Mouse (Mus musculus): ENCODE data around the gene Btbd8. TPM values are rescaled to one million over a fixed set of nuclear protein-coding genes. Genes with fewer than 3 reads are reported as not detected.

Gene Btbd8
- polyA plus RNA-seq, 1 experiment from 2014 or later, result 3.6 TPM

- Histone ChIP-seq H3K4me1 (ENCODE audit: control insufficient read depth, insufficient read depth, low read length) (no peaks in the 10 kb centered on the region), H3K36me3 (ENCODE audit: control insufficient read depth, insufficient read depth, low read length) (no peaks in the 10 kb centered on the region), H3K4me2 (no peak overlapping the region), H3K27me3 (ENCODE audit: control insufficient read depth, insufficient read depth, low read length) (no peaks in the 10 kb centered on the region), H3K9ac (ENCODE audit: low read depth, low read length) (no peak overlapping the region), H3K9me3 (replicated peaks; ENCODE audit: control insufficient read depth, low read length) (no peaks in the 10 kb centered on the region), H3K27ac (ENCODE audit: low read depth, low read length) (no peak overlapping the region), H3K4me3 (ENCODE audit: low read depth, low read length) (no peak overlapping the region)
- ATAC-seq (replicated peaks; ENCODE audit: insufficient number of reproducible peaks, low FRiP score, low TSS enrichment), result no peak
- 51% methylated on average over 7 of the region's 7 CpGs for WGBS (ENCODE audit: insufficient replicate concordance)
Observed at GRCm38 (mm10) chr5:107541696-107542095, 103.9 kb downstream of the Btbd8 start.

- Histone ChIP-seq H3K27ac (ENCODE audit: low read depth, low read length) (no peak overlapping the region), H3K4me1 (ENCODE audit: control insufficient read depth, insufficient read depth, low read length) (no peaks in the 10 kb centered on the region), H3K4me3 (ENCODE audit: low read depth, low read length) (no peak overlapping the region), H3K27me3 (ENCODE audit: control insufficient read depth, insufficient read depth, low read length) (no peaks in the 10 kb centered on the region), H3K9me3 (replicated peaks; ENCODE audit: control insufficient read depth, low read length) (no peaks in the 10 kb centered on the region), H3K4me2 (no peak overlapping the region), H3K9ac (ENCODE audit: low read depth, low read length) (no peak overlapping the region), H3K36me3 (ENCODE audit: control insufficient read depth, insufficient read depth, low read length) (peaks cover 4% of the 10 kb centered on the region; the same call in 1 of the 2 replicates)
- 80% methylated on average over 4 of the region's 4 CpGs for WGBS (ENCODE audit: insufficient replicate concordance)
- ATAC-seq (replicated peaks; ENCODE audit: insufficient number of reproducible peaks, low FRiP score, low TSS enrichment), result no peak
Observed at GRCm38 (mm10) chr5:107545927-107546326, 108.1 kb downstream of the Btbd8 start.

GRCm38 (mm10) chr5:107547955-107548354 is 110.2 kb downstream of the Btbd8 start:
- Histone ChIP-seq H3K9me3 (replicated peaks; ENCODE audit: control insufficient read depth, low read length) (no peaks in the 10 kb centered on the region), H3K4me2 (no peak overlapping the region), H3K27ac (ENCODE audit: low read depth, low read length) (no peak overlapping the region), H3K9ac (ENCODE audit: low read depth, low read length) (no peak overlapping the region), H3K27me3 (ENCODE audit: control insufficient read depth, insufficient read depth, low read length) (no peaks in the 10 kb centered on the region), H3K36me3 (ENCODE audit: control insufficient read depth, insufficient read depth, low read length) (peaks cover 4% of the 10 kb centered on the region; the same call in 1 of the 2 replicates), H3K4me3 (ENCODE audit: low read depth, low read length) (no peak overlapping the region), H3K4me1 (ENCODE audit: control insufficient read depth, insufficient read depth, low read length) (no peaks in the 10 kb centered on the region)
- WGBS (ENCODE audit: insufficient replicate concordance), result 72% methylated on average over 3 of the region's 3 CpGs
- ATAC-seq (replicated peaks; ENCODE audit: insufficient number of reproducible peaks, low FRiP score, low TSS enrichment), result no peak

- H3K9me3 ChIP-seq (replicated peaks; ENCODE audit: control insufficient read depth, low read length), result no peaks in the 10 kb centered on the region
- H3K27ac ChIP-seq (ENCODE audit: low read depth, low read length), result no peak overlapping the region
- 89% methylated on average over 3 of the region's 3 CpGs for WGBS (ENCODE audit: insufficient replicate concordance)
- no peak overlapping the region for H3K4me3 ChIP-seq (ENCODE audit: low read depth, low read length)
- H3K9ac ChIP-seq (ENCODE audit: low read depth, low read length), result no peak overlapping the region
- H3K36me3 ChIP-seq (ENCODE audit: control insufficient read depth, insufficient read depth, low read length), result peaks cover 4% of the 10 kb centered on the region; the same call in 1 of the 2 replicates
- ATAC-seq (replicated peaks; ENCODE audit: insufficient number of reproducible peaks, low FRiP score, low TSS enrichment), result no peak
- H3K4me1 ChIP-seq (ENCODE audit: control insufficient read depth, insufficient read depth, low read length), result no peaks in the 10 kb centered on the region
- no peak overlapping the region for H3K4me2 ChIP-seq
- H3K27me3 ChIP-seq (ENCODE audit: control insufficient read depth, insufficient read depth, low read length), result no peaks in the 10 kb centered on the region
Observed at GRCm38 (mm10) chr5:107548444-107548843, 110.6 kb downstream of the Btbd8 start.

GRCm38 (mm10) chr5:107554336-107554735 is 116.5 kb downstream of the Btbd8 start:
- H3K4me3 ChIP-seq (ENCODE audit: low read depth, low read length), result no peak overlapping the region
- H3K4me1 ChIP-seq (ENCODE audit: control insufficient read depth, insufficient read depth, low read length), result no peaks in the 10 kb centered on the region
- no peak overlapping the region for H3K4me2 ChIP-seq
- H3K36me3 ChIP-seq (ENCODE audit: control insufficient read depth, insufficient read depth, low read length), result peaks cover 2% of the 10 kb centered on the region; the same call in 1 of the 2 replicates
- no peak for ATAC-seq (replicated peaks; ENCODE audit: insufficient number of reproducible peaks, low FRiP score, low TSS enrichment)
- no peaks in the 10 kb centered on the region for H3K9me3 ChIP-seq (replicated peaks; ENCODE audit: control insufficient read depth, low read length)
- H3K27ac ChIP-seq (ENCODE audit: low read depth, low read length), result no peak overlapping the region
- H3K9ac ChIP-seq (ENCODE audit: low read depth, low read length), result no peak overlapping the region
- WGBS (ENCODE audit: insufficient replicate concordance), result 70% methylated on average over 5 of the region's 5 CpGs
- H3K27me3 ChIP-seq (ENCODE audit: control insufficient read depth, insufficient read depth, low read length), result no peaks in the 10 kb centered on the region

GRCm38 (mm10) chr5:107556969-107557368 is 119.2 kb downstream of the Btbd8 start:
- Histone ChIP-seq H3K36me3 (ENCODE audit: control insufficient read depth, insufficient read depth, low read length) (peaks cover 7% of the 10 kb centered on the region; the same call in 1 of the 2 replicates), H3K4me1 (ENCODE audit: control insufficient read depth, insufficient read depth, low read length) (no peaks in the 10 kb centered on the region), H3K4me2 (no peak overlapping the region), H3K27ac (ENCODE audit: low read depth, low read length) (no peak overlapping the region), H3K4me3 (ENCODE audit: low read depth, low read length) (no peak overlapping the region), H3K27me3 (ENCODE audit: control insufficient read depth, insufficient read depth, low read length) (no peaks in the 10 kb centered on the region), H3K9me3 (replicated peaks; ENCODE audit: control insufficient read depth, low read length) (no peaks in the 10 kb centered on the region), H3K9ac (ENCODE audit: low read depth, low read length) (no peak overlapping the region)
- ATAC-seq (replicated peaks; ENCODE audit: insufficient number of reproducible peaks, low FRiP score, low TSS enrichment), result no peak
- WGBS (ENCODE audit: insufficient replicate concordance), result 73% methylated on average over 3 of the region's 3 CpGs

Other genes with a start within 250 kb of the Btbd8 start
- 38.2 and 39.2 TPM in 2 replicates for gene Tgfbr3, start 148.4 kb upstream of the Btbd8 start, polyA plus RNA-seq (2014; fragmentation: Nextera tagmentation; extraction: Ambion mirVana)
- gene Brdt, start 106.8 kb upstream of the Btbd8 start, polyA plus RNA-seq (2014; fragmentation: Nextera tagmentation; extraction: Ambion mirVana), result 0.87 and 0.94 TPM in 2 replicates
- gene Ephx4, start 35.3 kb upstream of the Btbd8 start, polyA plus RNA-seq (2014; fragmentation: Nextera tagmentation; extraction: Ambion mirVana), result 0.29 and 0.56 TPM in 2 replicates
- gene Lpcat2b, start 6.4 kb upstream of the Btbd8 start, polyA plus RNA-seq (2014; fragmentation: Nextera tagmentation; extraction: Ambion mirVana), result not detected in 2 replicates
- 0.23 and 0.40 TPM in 2 replicates for gene Gm42669, start 69.6 kb downstream of the Btbd8 start, polyA plus RNA-seq (2014; fragmentation: Nextera tagmentation; extraction: Ambion mirVana)
- 0.06 TPM in 1 of 2 replicates, not detected in the other for gene 1700028K03Rik, start 96.7 kb downstream of the Btbd8 start, polyA plus RNA-seq (2014; fragmentation: Nextera tagmentation; extraction: Ambion mirVana)
- 12.8 and 16.6 TPM in 2 replicates for gene Rpap2, start 159.4 kb downstream of the Btbd8 start, polyA plus RNA-seq (2014; fragmentation: Nextera tagmentation; extraction: Ambion mirVana)
- 27.9 and 29.7 TPM in 2 replicates for gene Glmn, start 159.9 kb downstream of the Btbd8 start, polyA plus RNA-seq (2014; fragmentation: Nextera tagmentation; extraction: Ambion mirVana)